Mouse (Mus musculus): Measurements from ENCODE around the gene Atat1. TPM values are rescaled to one million over a fixed set of nuclear protein-coding genes. Genes with fewer than 3 reads are reported as not detected.

The Atat1 gene
- total and polyA plus RNA-seq, 3 experiments: 5.7 to 12.5 (median 10.4) TPM

DNA sequence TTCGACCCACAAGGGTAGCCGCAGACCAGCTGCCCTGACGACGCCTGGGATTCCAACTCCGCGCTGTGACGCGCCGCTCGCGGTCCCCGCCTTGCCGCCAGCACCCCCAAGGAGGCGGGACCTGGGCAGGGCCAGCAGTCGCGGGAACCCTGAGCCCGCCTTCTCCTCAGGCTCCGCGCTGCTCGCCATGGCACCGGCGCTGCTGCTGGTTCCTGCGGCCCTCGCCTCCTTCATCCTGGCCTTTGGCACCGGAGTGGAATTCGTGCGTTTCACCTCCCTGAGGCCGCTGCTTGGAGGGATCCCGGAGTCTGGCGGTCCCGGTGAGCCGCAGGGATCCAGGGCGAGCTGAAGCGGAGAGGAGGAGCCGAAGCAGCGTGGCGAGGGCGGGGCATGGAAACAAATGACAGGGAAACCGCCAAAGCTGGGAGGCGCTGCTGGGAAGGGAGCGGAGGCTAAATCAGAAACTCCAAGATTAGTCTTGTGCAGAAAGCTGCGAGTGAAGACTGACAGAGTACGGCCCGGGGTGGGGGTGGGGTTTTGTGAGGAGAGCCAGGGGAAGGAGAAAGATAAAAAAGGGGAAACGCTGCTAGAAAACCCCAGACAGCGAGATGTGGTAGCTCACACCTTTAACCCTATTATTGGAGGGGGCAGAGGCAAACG is 48.5 kb downstream of the Atat1 start, which contains the start of gene Nrm (continued):
- TF ChIP-seq RCOR1 (conservative IDR thresholded peaks at IDR 0.05; ENCODE audit: low read depth, low read length): no peak
- no peak for TF ChIP-seq JUN (IDR thresholded peaks at IDR 0.05; ENCODE audit: insufficient read depth, low read depth, low read length)
- no peak for TF ChIP-seq MYC (IDR thresholded peaks at IDR 0.05; ENCODE audit: low read depth, low read length)
- peak; percentile 77 for TF ChIP-seq POLR2A (IDR thresholded peaks at IDR 0.05; ENCODE audit: low read depth, low read length)
- TF ChIP-seq CHD2 (IDR thresholded peaks at IDR 0.05; ENCODE audit: low read length): 0 out of 2 replicates have a peak, but pooled peaks have one; percentile 5
- TF ChIP-seq MEF2A (IDR thresholded peaks at IDR 0.05; ENCODE audit: borderline replicate concordance, low read depth, low read length): 0 out of 2 replicates have a peak, but pooled peaks have one; percentile 13
- peak; percentile 60; the same call in 1 of the 2 replicates for TF ChIP-seq MAX (IDR thresholded peaks at IDR 0.05; ENCODE audit: low read length)
- 0 out of 2 replicates have a peak, but pooled peaks have one; percentile 48 for TF ChIP-seq TBP (conservative IDR thresholded peaks at IDR 0.05; ENCODE audit: low read depth, low read length)
- no peak for TF ChIP-seq USF1 (IDR thresholded peaks at IDR 0.05; ENCODE audit: low read depth, low read length)
- TF ChIP-seq ZKSCAN1 (IDR thresholded peaks at IDR 0.05; ENCODE audit: borderline replicate concordance, low read depth, low read length): no peak
- TF ChIP-seq E2F4 (IDR thresholded peaks at IDR 0.05; ENCODE audit: insufficient replicate concordance, low read depth, low read length): peak; percentile 76; the same call in 1 of the 2 replicates
- TF ChIP-seq ZC3H11A (IDR thresholded peaks at IDR 0.05; ENCODE audit: low read depth, low read length): no peak
- no peak for TF ChIP-seq MAFK (IDR thresholded peaks at IDR 0.05; ENCODE audit: insufficient replicate concordance, low read length)
- peak; percentile 44; the same call in 1 of the 2 replicates for TF ChIP-seq BHLHE40 (IDR thresholded peaks at IDR 0.05; ENCODE audit: low read depth, low read length)
- TF ChIP-seq EP300 (IDR thresholded peaks at IDR 0.05; ENCODE audit: low read length): no peak
- TF ChIP-seq HCFC1 (IDR thresholded peaks at IDR 0.05; ENCODE audit: low read depth, low read length): peak; percentile 9; the same call in 1 of the 2 replicates
- TF ChIP-seq MAZ (IDR thresholded peaks at IDR 0.05; ENCODE audit: low read depth, low read length): peak; percentile 74
- TF ChIP-seq KAT2A (IDR thresholded peaks at IDR 0.05; ENCODE audit: insufficient replicate concordance, low read length): 0 out of 2 replicates have a peak, but pooled peaks have one; percentile 37
- no peak for TF ChIP-seq PAX5 (IDR thresholded peaks at IDR 0.05; ENCODE audit: low read length)
- peak; percentile 44; the same call in 1 of the 2 replicates for TF ChIP-seq TCF12 (IDR thresholded peaks at IDR 0.05; ENCODE audit: low read depth, low read length)

- DNase-seq (ENCODE audit: extremely low read depth): no peak
- peaks cover 0 to 21% of the 10 kb centered on the region in 2 experiments; a peak in 2 of 4 replicates for H3K4me1 ChIP-seq (ENCODE audit: control insufficient read depth in 1 of 2, insufficient read depth in 2 of 2)
- peak overlapping the region; percentile 91 for H3K4me2 ChIP-seq (ENCODE audit: insufficient read depth, low read depth, poor library complexity, severe bottlenecking)
- dilution Hi-C loops (cut with MboI; ENCODE audit: extremely low pct_ligation_motif_present, extremely low pct_unique_long_range_greater_than_20kb, low sequenced_read_pairs): no loop called here
- TF ChIP-seq POLR2AphosphoS2 (IDR thresholded peaks at IDR 0.05; ENCODE audit: low read depth, low read length) (no peak), BHLHE40 (IDR thresholded peaks at IDR 0.05; ENCODE audit: low read depth, low read length) (peak; percentile 10; the same call in 1 of the 2 replicates)
- H3K9ac ChIP-seq (ENCODE audit: insufficient read depth, low read depth): peak overlapping the region; percentile 20; the same call in 1 of the 2 replicates
- no peak overlapping the region for H3K27ac ChIP-seq (ENCODE audit: insufficient read depth, low read depth)
- no peaks in the 10 kb centered on the region for H3K79me2 ChIP-seq (replicated peaks; ENCODE audit: control insufficient read depth, extremely low read depth, insufficient read depth, poor library complexity, severe bottlenecking)
- H3K4me3 ChIP-seq (replicated peaks in 1 of 3; ENCODE audit: low read depth in 2 of 3, low read length in 2 of 3, poor library complexity in 1 of 3): peak overlapping the region in 1 of 3 experiments; percentile 52
- H3K36me3 ChIP-seq (replicated peaks in 1 of 2; ENCODE audit: control insufficient read depth in 1 of 2, insufficient read depth in 1 of 2, low read length in 1 of 2): peaks cover 5 to 24% of the 10 kb centered on the region in 2 experiments
- no peaks in the 10 kb centered on the region for H3K9me3 ChIP-seq (replicated peaks; ENCODE audit: low read length)
- no peaks in the 10 kb centered on the region for H3K27me3 ChIP-seq (replicated peaks)
- in situ Hi-C loops (cut with MboI; ENCODE audit: low pct_ligation_motif_present, low pct_unique_long_range_greater_than_20kb, low sequenced_read_pairs): loop anchor here (10.0 kb wide), 1 partner anchor 126 kb away; no protein-coding TSS in a partner anchor
Observed at GRCm38 (mm10) chr17:35860831-35861197, 49.1 kb downstream of the Atat1 start.

Data from CH12.LX (cell line).